Comparison of ENCODE assay signal across 10 mouse cellular contexts in the genomic region with DNA sequence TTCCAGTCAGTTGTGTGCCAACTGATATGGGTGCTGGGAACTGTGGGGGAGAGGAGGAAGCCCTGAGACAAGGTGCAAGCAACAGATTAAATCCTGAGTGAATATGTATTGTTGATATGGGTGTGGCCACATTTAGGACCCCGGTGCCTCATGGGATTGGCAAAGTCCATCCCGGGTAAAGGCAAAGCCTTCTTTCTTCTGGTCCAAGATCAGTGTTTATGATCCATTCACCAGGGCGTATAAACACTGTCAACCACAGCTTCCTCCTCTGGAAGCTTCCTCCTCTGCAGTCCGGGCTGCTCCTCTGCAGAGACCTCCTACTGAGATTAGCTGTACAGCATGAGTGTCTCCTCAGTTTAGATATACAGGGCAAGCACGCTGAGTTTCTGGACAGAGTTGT. TPM values are rescaled to one million over a fixed set of nuclear protein-coding genes. Genes with fewer than 3 reads are reported as not detected.
A peak's percentile ranks its signal among the peaks of the same experiment; 100 is the strongest.
DNase-seq lines count a peak whose midpoint lies in the region; ATAC-seq lines count a peak whose summit lies in the region.
"Had no signal": no experiment of that assay in that cellular context is flagged by ENCODE, and none has a peak within 500 bp of the region (broad histone marks: within the 10 kb centered on the region; RNA-seq: fewer than 3 reads in every experiment).

No protein-coding gene starts in this region.

- H3K4me1 ChIP-seq in intestine, embryonic 16.5 days (ENCODE audit: control insufficient read depth, insufficient read depth, low read length) = peaks cover 23% of the 10 kb centered on the region

- WGBS in intestine, embryonic 16.5 days = 13% methylated on average over 5 of the region's 5 CpGs

- no peak overlapping the region for H3K9ac ChIP-seq in intestine, embryonic 16.5 days (ENCODE audit: low read depth, low read length)

- H3K27me3 ChIP-seq in intestine, embryonic 16.5 days (replicated peaks; ENCODE audit: control insufficient read depth, insufficient read depth, low read length) = no peaks in the 10 kb centered on the region

- no peaks in the 10 kb centered on the region for H3K36me3 ChIP-seq in intestine, embryonic 16.5 days (ENCODE audit: control insufficient read depth, insufficient read depth, low read length)

- peak; percentile 28 to 35 for DNase-seq in spleen, postnatal 36 days (ENCODE audit: low spot score in 2 of 2)
- no peak for DNase-seq in spleen, postnatal 4 days (ENCODE audit: low spot score in 2 of 2)
- peak; percentile 88 for DNase-seq in lung, postnatal 25 days (ENCODE audit: low spot score)
- no peak for DNase-seq in right cerebral cortex, postnatal 14 days
- DNase-seq in left cerebral cortex, adult 8-10 months (ENCODE audit: low spot score in 2 of 2) = no peak
- no peak for DNase-seq in retina, embryonic 14.5 days (ENCODE audit: low spot score)
- DNase-seq in adrenal gland, postnatal 14 days = no peak
- DNase-seq: gastrocnemius, postnatal 10 days; thymus, postnatal 14 days had no signal

- H3K4me2 ChIP-seq in intestine, embryonic 16.5 days (ENCODE audit: low read depth, low read length) = no peak overlapping the region

- no peak overlapping the region for H3K4me3 ChIP-seq in intestine, embryonic 16.5 days (ENCODE audit: low read length)

- peak overlapping the region; percentile 69 for H3K27ac ChIP-seq in intestine, embryonic 16.5 days (ENCODE audit: low read length)

- H3K9me3 ChIP-seq in intestine, embryonic 16.5 days (ENCODE audit: control insufficient read depth, low read length) = no peaks in the 10 kb centered on the region

- ATAC-seq in intestine, embryonic 16.5 days = peak; percentile 74

RNA-seq across cellular contexts. Expression of gene Adgre5, which starts 27.4 kb away (rescaled TPM):
- 39.5 TPM in 2 replicates for polyA plus RNA-seq in intestine, embryonic 16.5 days (2015; fragmentation: Nextera tagmentation; extraction: Ambion mirVana)
- total RNA-seq in left cerebral cortex, adult 8-10 months (2022) = 10 to 100 TPM in 1 of 4 experiments, 1 to 10 TPM in 3; 8.3 to 12.2 (median 8.8) TPM
- total RNA-seq in adrenal gland, postnatal 14 days (2021) = 47.5 and 49.0 TPM in 2 replicates

RNA-seq across cellular contexts. Expression of gene Ddx39, which starts 53.5 kb away (rescaled TPM):
- 204 and 224 TPM in 2 replicates for polyA plus RNA-seq in intestine, embryonic 16.5 days (2015; fragmentation: Nextera tagmentation; extraction: Ambion mirVana)
- total RNA-seq in left cerebral cortex, adult 8-10 months (2022) = 10 to 100 TPM; 14.4 to 18.4 (median 16.3) TPM
- 31.2 and 32.9 TPM in 2 replicates for total RNA-seq in adrenal gland, postnatal 14 days (2021)

Comparison
In these comparisons a context has a peak if more than half of its experiments do, and no peak if none do; other contexts are left out.
1. DNase-seq: peak in spleen, postnatal 36 days (2 of 2) and lung, postnatal 25 days (single experiment); none in spleen, postnatal 4 days (0 of 2), right cerebral cortex, postnatal 14 days (single experiment), left cerebral cortex, adult 8-10 months (0 of 2), retina, embryonic 14.5 days (single experiment) and adrenal gland, postnatal 14 days (single experiment).